Comparison of ENCODE assay signal across 20 mouse cellular contexts in genomic region chr9:115134736-115135135, GRCm38 (mm10).
DNase-seq lines count a peak whose midpoint lies in the region; ATAC-seq and TF ChIP-seq lines count a peak whose summit lies in the region.
"Had no signal": no experiment of that assay in that cellular context is flagged by ENCODE, and none has a peak within 500 bp of the region (broad histone marks: within the 10 kb centered on the region; RNA-seq: fewer than 3 reads in every experiment).

No protein-coding gene starts in this region.

- TF ChIP-seq RAD21 in CH12.LX (IDR thresholded peaks at IDR 0.05; ENCODE audit: low read depth, low read length) = no peak

- no peaks in the 10 kb centered on the region for H3K27me3 ChIP-seq in forebrain, embryonic 16.5 days (replicated peaks; ENCODE audit: control insufficient read depth, insufficient read depth, low read length)
- H3K27me3 ChIP-seq in forebrain, embryonic 15.5 days = no peaks in the 10 kb centered on the region
- no peaks in the 10 kb centered on the region for H3K27me3 ChIP-seq in liver, postnatal 0 days (ENCODE audit: insufficient read depth, low read length)
- no peaks in the 10 kb centered on the region for H3K27me3 ChIP-seq in CH12.LX (replicated peaks)
- H3K27me3 ChIP-seq: liver, embryonic 12.5 days had no signal

- TF ChIP-seq EP300 in liver, postnatal 0 days (IDR thresholded peaks at IDR 0.05; ENCODE audit: low read depth) = no peak
- TF ChIP-seq EP300 in CH12.LX (IDR thresholded peaks at IDR 0.05; ENCODE audit: low read length) = 0 out of 2 replicates have a peak, but pooled peaks have one; percentile 14

- no peak overlapping the region for H3K4me3 ChIP-seq in forebrain, embryonic 16.5 days (replicated peaks; ENCODE audit: low read length)
- no peak overlapping the region for H3K4me3 ChIP-seq in forebrain, embryonic 15.5 days
- no peak overlapping the region for H3K4me3 ChIP-seq in liver, postnatal 0 days (ENCODE audit: low read depth, low read length)
- H3K4me3 ChIP-seq in CH12.LX (replicated peaks in 1 of 3; ENCODE audit: low read depth in 2 of 3, low read length in 2 of 3, poor library complexity in 1 of 3) = no peak overlapping the region
- H3K4me3 ChIP-seq: gastrocnemius, adult 2 months; heart, adult 2 months; liver, embryonic 12.5 days; myocyte had no signal

- H3K27ac ChIP-seq in forebrain, embryonic 16.5 days (ENCODE audit: low read length) = no peak overlapping the region
- no peak overlapping the region for H3K27ac ChIP-seq in forebrain, embryonic 15.5 days (replicated peaks)
- no peak overlapping the region for H3K27ac ChIP-seq in liver, postnatal 0 days (ENCODE audit: low read depth)
- H3K27ac ChIP-seq in CH12.LX (ENCODE audit: insufficient read depth, low read depth) = no peak overlapping the region
- H3K27ac ChIP-seq: gastrocnemius, adult 2 months; heart, adult 2 months; liver, embryonic 12.5 days; stomach, postnatal 0 days had no signal

- in situ Hi-C loops in CH12.LX (cut with MboI; ENCODE audit: low pct_ligation_motif_present, low pct_unique_long_range_greater_than_20kb, low sequenced_read_pairs) = no loop called here

- no peak overlapping the region for H3K4me2 ChIP-seq in forebrain, embryonic 16.5 days (ENCODE audit: low read length)
- H3K4me2 ChIP-seq in forebrain, embryonic 15.5 days (replicated peaks) = no peak overlapping the region
- H3K4me2 ChIP-seq in liver, postnatal 0 days (ENCODE audit: low read depth, low read length) = no peak overlapping the region
- H3K4me2 ChIP-seq in CH12.LX (ENCODE audit: insufficient read depth, low read depth, poor library complexity, severe bottlenecking) = no peak overlapping the region
- H3K4me2 ChIP-seq: liver, embryonic 12.5 days had no signal

- H3K79me2 ChIP-seq in CH12.LX (replicated peaks; ENCODE audit: control insufficient read depth, extremely low read depth, insufficient read depth, poor library complexity, severe bottlenecking) = no peaks in the 10 kb centered on the region

- no peaks in the 10 kb centered on the region for H3K4me1 ChIP-seq in forebrain, embryonic 16.5 days (replicated peaks; ENCODE audit: control insufficient read depth, insufficient read depth, low read length)
- no peaks in the 10 kb centered on the region for H3K4me1 ChIP-seq in forebrain, embryonic 15.5 days
- H3K4me1 ChIP-seq in liver, postnatal 0 days (ENCODE audit: insufficient read depth) = no peaks in the 10 kb centered on the region
- H3K4me1 ChIP-seq in CH12.LX (ENCODE audit: control insufficient read depth in 1 of 2, insufficient read depth in 2 of 2) = peaks cover 10 to 19% of the 10 kb centered on the region in 2 experiments
- H3K4me1 ChIP-seq: liver, embryonic 12.5 days had no signal

- TF ChIP-seq POLR2A in CH12.LX (IDR thresholded peaks at IDR 0.05; ENCODE audit: low read depth, low read length) = no peak

- ATAC-seq in forebrain, embryonic 16.5 days = 0 out of 2 replicates have a peak, but pooled peaks have one; percentile 20
- no peak for ATAC-seq in forebrain, embryonic 15.5 days (replicated peaks)
- 0 out of 2 replicates have a peak, but pooled peaks have one; percentile 27 for ATAC-seq in liver, postnatal 0 days
- peak; percentile 42 for ATAC-seq in monocyte, adult 5-6 weeks (replicated peaks; ENCODE audit: insufficient number of reproducible peaks, low FRiP score, low TSS enrichment, poor library complexity, severe bottlenecking)
- ATAC-seq: forebrain, postnatal 0 days; inflammation-experienced regulatory T-cells, adult 6 months; liver, embryonic 12.5 days had no signal

- WGBS in forebrain, embryonic 16.5 days = 32% methylated on average over 4 of the region's 4 CpGs
- WGBS in forebrain, embryonic 15.5 days = 40% methylated on average over 4 of the region's 4 CpGs
- 55% methylated on average over 4 of the region's 4 CpGs for WGBS in liver, postnatal 0 days (ENCODE audit: insufficient replicate concordance)

- H3K9ac ChIP-seq in forebrain, embryonic 16.5 days (replicated peaks; ENCODE audit: low read depth, low read length) = no peak overlapping the region
- no peak overlapping the region for H3K9ac ChIP-seq in forebrain, embryonic 15.5 days (replicated peaks)
- H3K9ac ChIP-seq in liver, postnatal 0 days (replicated peaks) = no peak overlapping the region
- H3K9ac ChIP-seq in CH12.LX (ENCODE audit: insufficient read depth, low read depth) = no peak overlapping the region
- H3K9ac ChIP-seq: forebrain, postnatal 0 days; liver, embryonic 12.5 days had no signal

- TF ChIP-seq CTCF in liver, postnatal 0 days (IDR thresholded peaks at IDR 0.05; ENCODE audit: low read depth) = no peak
- no peak for TF ChIP-seq CTCF in CH12.LX (conservative IDR thresholded peaks at IDR 0.05 in 1 of 2, IDR thresholded peaks at IDR 0.05 in 1 of 2; ENCODE audit: low read depth in 2 of 2, low read length in 2 of 2)

- DNase-seq in liver, postnatal 0 days = peak; percentile 23
- DNase-seq in liver (no peak), CH12.LX (ENCODE audit: extremely low read depth) (peak; percentile 75)
- DNase-seq in gastrocnemius, postnatal 10 days = no peak
- DNase-seq: adrenal gland, adult 8-10 months; cerebellum, adult 8-10 months; embryo, embryonic 11 days; forebrain, postnatal 0 days; gastrocnemius, adult 2 months; heart, adult 2 months; kidney, postnatal 36 days; right cerebral cortex, postnatal 4 days; thymus, postnatal 25 days had no signal

- dilution Hi-C loops in CH12.LX (cut with MboI; ENCODE audit: extremely low pct_ligation_motif_present, extremely low pct_unique_long_range_greater_than_20kb, low sequenced_read_pairs) = no loop called here

- no peaks in the 10 kb centered on the region for H3K9me3 ChIP-seq in forebrain, embryonic 16.5 days (ENCODE audit: control insufficient read depth, low read length)
- no peaks in the 10 kb centered on the region for H3K9me3 ChIP-seq in forebrain, embryonic 15.5 days
- H3K9me3 ChIP-seq in liver, postnatal 0 days (ENCODE audit: low read length) = no peaks in the 10 kb centered on the region
- H3K9me3 ChIP-seq in CH12.LX (replicated peaks; ENCODE audit: low read length) = no peaks in the 10 kb centered on the region
- H3K9me3 ChIP-seq: liver, embryonic 12.5 days had no signal

- no peaks in the 10 kb centered on the region for H3K36me3 ChIP-seq in forebrain, embryonic 16.5 days (ENCODE audit: control insufficient read depth, insufficient read depth)
- H3K36me3 ChIP-seq in forebrain, embryonic 15.5 days = no peaks in the 10 kb centered on the region
- no peaks in the 10 kb centered on the region for H3K36me3 ChIP-seq in liver, postnatal 0 days (replicated peaks; ENCODE audit: insufficient read depth, low read length)
- H3K36me3 ChIP-seq in CH12.LX (replicated peaks in 1 of 2; ENCODE audit: control insufficient read depth in 1 of 2, insufficient read depth in 1 of 2, low read length in 1 of 2) = no peaks in the 10 kb centered on the region
- H3K36me3 ChIP-seq: liver, embryonic 12.5 days had no signal

TF ChIP-seq in CH12.LX, 34 proteins besides CTCF, POLR2A, EP300 and RAD21:
- TF ChIP-seq NRF1 (IDR thresholded peaks at IDR 0.05; ENCODE audit: low read depth, low read length) (no peak), E2F4 (IDR thresholded peaks at IDR 0.05; ENCODE audit: insufficient replicate concordance, low read depth, low read length) (no peak), UBTF (IDR thresholded peaks at IDR 0.05; ENCODE audit: low read depth, low read length) (no peak), ZMIZ1 (IDR thresholded peaks at IDR 0.05; ENCODE audit: low read depth, low read length) (no peak)

Comparison
In these comparisons a context has a peak if more than half of its experiments do, and no peak if none do; other contexts are left out.
1. DNase-seq: peak in liver, postnatal 0 days (single experiment) and CH12.LX (single experiment); none in liver (single experiment) and gastrocnemius, postnatal 10 days (single experiment).